Mouse (Mus musculus) heart, embryonic 16.5 days (tissue): ENCODE measurements around the gene Tuba3b. TPM values are rescaled to one million over a fixed set of nuclear protein-coding genes. Genes with fewer than 3 reads are reported as not detected.

Source experiments
- ATAC-seq: fragments of 200-750 bp; cut with Nextera tagmentation; replicated peaks from 2 replicates; pipeline ENCODE4 v1.8.0; 2017; ENCODE audit warnings: moderate number of reproducible peaks; ENCODE audit not compliant: insufficient read depth, low FRiP score; ENCODE audit errors: extremely low read depth
- H3K27ac ChIP-seq: fragments of 300-500 bp; sonication (generic); 2 replicates; pipeline ENCODE4 v1.5.1; 2014; ENCODE audit warnings: mild to moderate bottlenecking, low read length, control low read depth, moderate library complexity
- H3K27me3 ChIP-seq: fragments of 300-500 bp; sonication (generic); 2 replicates; pipeline ENCODE4 v1.6.1; 2014; ENCODE audit warnings: low read length, mixed read lengths; ENCODE audit not compliant: control insufficient read depth, insufficient read depth
- H3K36me3 ChIP-seq: fragments of 300-500 bp; sonication (generic); 2 replicates; pipeline ENCODE4 v1.6.1; 2014; ENCODE audit not compliant: control insufficient read depth, insufficient read depth
- H3K4me1 ChIP-seq: fragments of 300-500 bp; sonication (generic); 2 replicates; pipeline ENCODE4 v1.6.1; 2014; ENCODE audit warnings: low read length, mixed read lengths; ENCODE audit not compliant: control insufficient read depth, insufficient read depth
- H3K4me2 ChIP-seq: fragments of 300-500 bp; sonication (generic); 2 replicates; pipeline ENCODE4 v1.6.1; 2014; ENCODE audit warnings: low read depth, mild to moderate bottlenecking, control low read depth, low read length
- H3K4me3 ChIP-seq: fragments of 300-500 bp; sonication (generic); 2 replicates; pipeline ENCODE4 v1.5.1; 2014; ENCODE audit warnings: mild to moderate bottlenecking, control low read depth, low read length
- H3K9ac ChIP-seq: fragments of 300-500 bp; sonication (generic); 2 replicates; pipeline ENCODE4 v1.6.1; 2014; ENCODE audit warnings: low read length, control low read depth
- H3K9me3 ChIP-seq: fragments of 300-500 bp; sonication (generic); replicated peaks from 2 replicates; pipeline ENCODE4 v1.6.1; 2016; ENCODE audit warnings: low read length; ENCODE audit not compliant: control insufficient read depth
- WGBS: fragments of 180-500 bp; shearing (Covaris S2); extraction: QIAGEN DNeasy Blood & Tissue Kit; methylation state at CpG from one replicate; pipeline ENCODE4 v1.1.7; 2014; 5-methylcytosine and 5-hydroxymethylcytosine counted together
- polyA plus RNA-seq: library from polyadenylated mRNA; unstranded; fragments of >200 nt; fragmentation: Nextera tagmentation; extraction: Ambion mirVana; gene quantifications from 2 replicates; pipeline ENCODE4 v1.2.1, GENCODE M21; 2015

Gene Tuba3b
- polyA plus RNA-seq, 1 experiment from 2014 or later, result 0.58 TPM

GRCm38 (mm10) chr6:145669596-145670071 is 54.1 kb downstream of the Tuba3b start:
- Histone ChIP-seq H3K27me3 (no peaks in the 10 kb centered on the region), H3K9ac (no peak overlapping the region), H3K9me3 (no peaks in the 10 kb centered on the region; the same call in 1 of the 2 replicates), H3K4me1 (0 out of 2 replicates have a peak, but pooled peaks cover 5% of the 10 kb centered on the region), H3K4me3 (no peak overlapping the region), H3K36me3 (no peaks in the 10 kb centered on the region), H3K4me2 (no peak overlapping the region), H3K27ac (no peak overlapping the region)
- ATAC-seq, result no peak
- WGBS, result 60% methylated on average over 10 of the region's 10 CpGs

Other genes with a start within 250 kb of the Tuba3b start
- gene Lmntd1, start 1.4 kb upstream of the Tuba3b start, polyA plus RNA-seq, result 10.9 and 16.8 TPM in 2 replicates
- gene Rassf8, start 131.0 kb downstream of the Tuba3b start, polyA plus RNA-seq, result 7.3 TPM in 2 replicates
- 5.9 and 6.1 TPM in 2 replicates for gene Bhlhe41, start 249.8 kb downstream of the Tuba3b start, polyA plus RNA-seq